Mouse (Mus musculus): ENCODE measurements around the gene Prrxl1.

- no peak for TF ChIP-seq GATA1 (IDR thresholded peaks at IDR 0.05; ENCODE audit: low read length)
- no peak for TF ChIP-seq TAL1 (IDR thresholded peaks at IDR 0.05; ENCODE audit: low read length)
Measured at GRCm38 (mm10) chr14:32682536-32682935, 83.3 kb downstream of the Prrxl1 start.
